Mouse (Mus musculus) testis, adult 2 months (tissue): ENCODE data around the gene Vsig2.

ENCODE experiments used
- CTCF ChIP-seq: fragments of 200-500 bp; IDR thresholded peaks from 2 replicates; pipeline ENCODE4 v1.5.1; 2012; ENCODE audit warnings: low read depth, mild to moderate bottlenecking, inconsistent platforms, low read length, moderate library complexity; ENCODE audit not compliant: control insufficient read depth, insufficient read depth, insufficient replicate concordance
- POLR2A ChIP-seq: fragments of 200-500 bp; IDR thresholded peaks from 2 replicates; pipeline ENCODE4 v1.6.1; 2012; ENCODE audit warnings: low read depth, mild to moderate bottlenecking, inconsistent platforms, low read length, moderate library complexity; ENCODE audit not compliant: control insufficient read depth

GRCm38 (mm10) chr9:37569231-37569835 lies 30.3 kb downstream of the Vsig2 start:
- TF ChIP-seq CTCF, result no peak
- no peak for TF ChIP-seq POLR2A
